Mouse (Mus musculus) granulocyte monocyte progenitor cell, adult 5-6 weeks (primary cell): ENCODE results near the gene Comt. TPM values are rescaled to one million over a fixed set of nuclear protein-coding genes. Genes with fewer than 3 reads are reported as not detected.

Experiments used
- ATAC-seq: replicated peaks from 2 replicates; pipeline ENCODE4 v1.8.0; 2016; ENCODE audit warnings: mild to moderate bottlenecking, moderate TSS enrichment, inconsistent platforms; ENCODE audit not compliant: poor library complexity, severe bottlenecking
- total RNA-seq, 2 experiments: library from RNA; stranded (forward) in 1 of 2; stranded (reverse) in 1 of 2; fragments of 200-712, 200-1000 nt in 1 of 2; fragments of >200 nt in 1 of 2; fragmentation: Nextera tagmentation in 1 of 2; gene quantifications; 2 replicates each; pipeline ENCODE4 v1.2.3; 2014 to 2017

Comt gene
- total RNA-seq, 2 experiments from 2014 or later = 34.1 to 40.4 TPM

- no peak for ATAC-seq
Observed at GRCm38 (mm10) chr16:18376297-18376954, 50.2 kb downstream of the Comt start.

DNA sequence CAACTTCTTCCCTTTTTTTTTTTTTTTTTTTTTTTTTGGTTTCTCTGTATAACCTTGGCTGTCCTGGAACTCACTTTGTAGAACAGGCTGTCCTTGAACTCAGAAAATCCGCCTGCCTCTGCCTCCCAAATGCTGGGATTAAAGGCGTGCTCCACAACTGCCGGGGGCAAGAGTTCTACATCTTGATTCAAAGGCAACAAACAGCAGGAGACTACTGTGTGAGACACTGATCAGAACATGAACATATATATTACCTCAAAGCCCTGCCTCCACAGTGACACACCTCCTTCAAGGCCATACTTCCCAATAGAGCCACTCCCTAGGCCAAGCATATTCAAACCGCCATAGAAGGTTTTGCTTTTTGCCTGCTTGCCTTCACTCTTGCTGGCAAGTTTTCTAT lies 53.0 kb downstream of the Comt start:
- ATAC-seq = no peak

DNA sequence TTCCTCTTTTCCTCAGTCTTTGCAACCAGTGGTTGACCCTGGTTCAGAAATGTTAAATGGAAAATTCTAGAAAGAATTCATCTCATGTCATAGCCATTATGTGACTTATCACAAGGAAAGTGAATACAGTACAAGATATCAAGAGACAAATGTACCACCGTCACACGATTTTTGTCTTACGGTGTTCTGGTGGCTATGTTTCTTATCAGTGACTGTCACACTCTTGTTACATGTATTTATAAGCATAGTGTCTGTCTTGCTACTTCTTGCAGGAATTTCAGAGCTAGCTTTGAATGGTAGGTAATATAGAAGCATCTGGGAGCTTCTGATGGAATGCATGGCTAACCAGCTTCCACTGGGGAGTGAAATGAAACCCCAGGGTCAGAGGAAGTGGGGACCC lies 56.5 kb downstream of the Comt start:
- no peak for ATAC-seq

GRCm38 (mm10) chr16:18366849-18367248 lies 59.8 kb downstream of the Comt start:
- no peak for ATAC-seq

DNA sequence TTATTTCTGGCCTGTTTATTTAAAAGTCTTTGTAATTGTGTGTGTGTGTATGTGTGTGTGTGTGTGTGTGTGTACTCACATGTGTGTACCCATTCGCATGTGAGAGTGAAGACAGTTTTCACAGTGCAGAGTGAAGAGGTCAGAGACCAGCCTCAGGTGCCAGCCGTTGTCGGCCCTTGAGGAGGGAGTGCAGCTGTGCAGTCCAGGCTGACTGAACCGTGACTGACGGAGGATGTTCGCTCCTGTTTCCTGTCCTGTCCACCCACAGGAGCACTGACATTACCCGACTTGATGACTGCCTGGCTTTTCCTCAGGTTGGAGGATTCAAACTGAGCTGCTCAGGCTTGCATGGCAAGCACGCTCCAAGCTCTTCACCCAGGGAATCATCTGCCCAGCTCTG lies 63.7 kb downstream of the Comt start:
- no peak for ATAC-seq

DNA sequence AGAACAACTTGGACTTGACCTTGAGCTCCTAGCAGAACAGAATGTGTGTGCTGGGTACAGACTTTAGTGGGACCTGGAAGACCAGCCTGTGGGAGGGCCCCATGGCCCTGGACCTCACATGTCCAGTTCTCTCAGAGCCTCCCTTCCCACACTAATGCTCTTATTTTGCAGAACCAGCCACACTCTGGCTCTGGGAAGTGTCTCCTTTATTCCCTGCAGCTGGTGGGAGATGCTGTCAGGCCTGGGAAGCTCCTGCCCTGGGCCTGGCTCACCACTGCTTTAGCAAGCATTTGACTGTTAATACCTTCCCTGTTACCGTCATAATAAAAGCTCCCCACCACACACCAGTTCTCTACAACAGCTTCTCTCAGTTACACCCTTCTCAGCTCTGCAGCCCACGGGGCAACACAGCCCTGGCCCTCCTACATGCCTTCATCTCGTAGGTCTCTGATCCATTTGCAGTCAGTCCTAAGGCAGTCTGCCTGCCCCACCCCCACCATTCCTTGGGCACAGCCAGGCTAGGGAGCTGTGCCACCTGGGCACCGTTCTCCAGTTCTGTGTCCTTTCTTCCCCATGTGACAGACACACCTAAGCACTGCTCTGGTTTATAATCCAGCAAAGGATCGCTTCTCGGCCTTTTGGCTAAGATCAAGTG lies 66.4 kb downstream of the Comt start:
- no peak for ATAC-seq

GRCm38 (mm10) chr16:18357977-18358376 lies 68.7 kb downstream of the Comt start:
- no peak for ATAC-seq

GRCm38 (mm10) chr16:18356961-18357360 lies 69.7 kb downstream of the Comt start:
- ATAC-seq = no peak

Other genes starting within 250 kb of the Comt start
- not detected in 2 replicates for gene Ccdc188, start 209.0 kb downstream of the Comt start, total RNA-seq (2014; fragmentation: Nextera tagmentation)
- not detected in 2 replicates for gene Ccdc188, start 209.0 kb downstream of the Comt start, total RNA-seq (2017)
- gene Zdhhc8, start 191.7 kb downstream of the Comt start, total RNA-seq (2014; fragmentation: Nextera tagmentation) = 9.7 and 11.4 TPM in 2 replicates
- 2.3 and 3.6 TPM in 2 replicates for gene Zdhhc8, start 191.7 kb downstream of the Comt start, total RNA-seq (2017)
- 153 and 177 TPM in 2 replicates for gene Trmt2a, start 178.2 kb downstream of the Comt start, total RNA-seq (2014; fragmentation: Nextera tagmentation)
- gene Trmt2a, start 178.2 kb downstream of the Comt start, total RNA-seq (2017) = 99.7 and 109 TPM in 2 replicates
- 485 and 506 TPM in 2 replicates for gene Ranbp1, start 178.1 kb downstream of the Comt start, total RNA-seq (2014; fragmentation: Nextera tagmentation)
- gene Ranbp1, start 178.1 kb downstream of the Comt start, total RNA-seq (2017) = 446 and 556 TPM in 2 replicates
- 2.1 TPM in 1 of 2 replicates, not detected in the other for gene Gm49776, start 168.5 kb downstream of the Comt start, total RNA-seq (2014; fragmentation: Nextera tagmentation)
- gene Gm49776, start 168.5 kb downstream of the Comt start, total RNA-seq (2017) = not detected in 2 replicates
- 48.5 and 52.2 TPM in 2 replicates for gene Dgcr8, start 137.6 kb downstream of the Comt start, total RNA-seq (2014; fragmentation: Nextera tagmentation)
- gene Dgcr8, start 137.6 kb downstream of the Comt start, total RNA-seq (2017) = 46.3 and 54.4 TPM in 2 replicates
- gene Tango2, start 78.7 kb downstream of the Comt start, total RNA-seq (2014; fragmentation: Nextera tagmentation) = 20.3 and 30.5 TPM in 2 replicates
- 5.4 and 8.8 TPM in 2 replicates for gene Tango2, start 78.7 kb downstream of the Comt start, total RNA-seq (2017)
- 1.8 and 1.9 TPM in 2 replicates for gene Arvcf, start 78.7 kb downstream of the Comt start, total RNA-seq (2014; fragmentation: Nextera tagmentation)
- gene Arvcf, start 78.7 kb downstream of the Comt start, total RNA-seq (2017) = 0.21 and 2.8 TPM in 2 replicates
- gene Txnrd2, start 468 bp downstream of the Comt start, total RNA-seq (2014; fragmentation: Nextera tagmentation) = 13.1 and 28.8 TPM in 2 replicates
- 8.8 and 9.7 TPM in 2 replicates for gene Txnrd2, start 468 bp downstream of the Comt start, total RNA-seq (2017)
- gene Gnb1l, start 71.9 kb upstream of the Comt start, total RNA-seq (2014; fragmentation: Nextera tagmentation) = 9.5 and 13.8 TPM in 2 replicates
- 3.3 and 7.5 TPM in 2 replicates for gene Gnb1l, start 71.9 kb upstream of the Comt start, total RNA-seq (2017)
- 9.0 and 16.0 TPM in 2 replicates for gene Rtl10, start 72.0 kb upstream of the Comt start, total RNA-seq (2014; fragmentation: Nextera tagmentation)
- 0.88 and 2.4 TPM in 2 replicates for gene Rtl10, start 72.0 kb upstream of the Comt start, total RNA-seq (2017)
- not detected in 2 replicates for gene Tbx1, start 163.8 kb upstream of the Comt start, total RNA-seq (2014; fragmentation: Nextera tagmentation)
- gene Tbx1, start 163.8 kb upstream of the Comt start, total RNA-seq (2017) = not detected in 2 replicates
- not detected in 2 replicates for gene Gp1bb, start 195.6 kb upstream of the Comt start, total RNA-seq (2014; fragmentation: Nextera tagmentation)
- gene Gp1bb, start 195.6 kb upstream of the Comt start, total RNA-seq (2017) = not detected in 2 replicates
- 1.9 TPM in 1 of 2 replicates, not detected in the other for gene Gm49601, start 199.6 kb upstream of the Comt start, total RNA-seq (2014; fragmentation: Nextera tagmentation)
- gene Gm49601, start 199.6 kb upstream of the Comt start, total RNA-seq (2017) = not detected in 2 replicates
- not detected in 2 replicates for gene Sept5, start 203.1 kb upstream of the Comt start, total RNA-seq (2014; fragmentation: Nextera tagmentation)
- 1.8 and 2.6 TPM in 2 replicates for gene Sept5, start 203.1 kb upstream of the Comt start, total RNA-seq (2017)